Mouse (Mus musculus) hindbrain, postnatal 0 days (tissue): Measurements from ENCODE around the gene Ppard. TPM values are rescaled to one million over a fixed set of nuclear protein-coding genes. Genes with fewer than 3 reads are reported as not detected.
"Not testable (repeated sequence)": the region's sequence is repeated elsewhere in the genome, so short reads cannot be mapped to it uniquely, and the experiment has no call there.

ENCODE experiments used
- ATAC-seq: fragments of 200-750 bp; cut with Nextera tagmentation; 2 replicates; pipeline ENCODE4 v1.8.0; 2017; ENCODE audit warnings: mild to moderate bottlenecking, moderate TSS enrichment, moderate library complexity
- DNase-seq: peaks from one replicate; pipeline ENCODE4 v3.0.0-alpha.2; 2015; ENCODE audit warnings: low spot score
- H3K27ac ChIP-seq: fragments of 300-500 bp; sonication (generic); 2 replicates; pipeline ENCODE4 v1.5.1; 2014; ENCODE audit warnings: mild to moderate bottlenecking
- H3K27me3 ChIP-seq: fragments of 300-500 bp; sonication (generic); 2 replicates; pipeline ENCODE4 v1.6.1; 2014; ENCODE audit warnings: low read length, mixed read lengths; ENCODE audit not compliant: insufficient read depth
- H3K36me3 ChIP-seq: fragments of 300-500 bp; sonication (generic); 2 replicates; pipeline ENCODE4 v1.6.1; 2014; ENCODE audit warnings: low read length, mixed read lengths; ENCODE audit not compliant: insufficient read depth
- H3K4me1 ChIP-seq: fragments of 300-500 bp; sonication (generic); 2 replicates; pipeline ENCODE4 v1.6.1; 2014; ENCODE audit warnings: antibody characterized with exemption, low read length, mixed read lengths; ENCODE audit not compliant: insufficient read depth
- H3K4me2 ChIP-seq: fragments of 300-500 bp; sonication (generic); 2 replicates; pipeline ENCODE4 v1.6.1; 2014; ENCODE audit warnings: low read depth, mild to moderate bottlenecking, low read length, moderate library complexity, mixed read lengths
- H3K4me3 ChIP-seq: fragments of 300-500 bp; sonication (generic); 2 replicates; pipeline ENCODE4 v1.5.1; 2014; ENCODE audit warnings: low read length
- H3K9ac ChIP-seq: fragments of 300-500 bp; sonication (generic); replicated peaks from 2 replicates; pipeline ENCODE4 v1.6.1; 2014; ENCODE audit warnings: mild to moderate bottlenecking, low read length, moderate library complexity, mixed read lengths
- H3K9me3 ChIP-seq: fragments of 300-500 bp; sonication (generic); 2 replicates; pipeline ENCODE4 v1.6.1; 2016; ENCODE audit warnings: low read length, mixed read lengths
- CTCF ChIP-seq: IDR thresholded peaks from 2 replicates; pipeline ENCODE4 v1.5.1; 2016; ENCODE audit warnings: antibody characterized with exemption, control low read depth, low read depth
- WGBS: fragments of 180-500 bp; shearing (Covaris S2); extraction: QIAGEN DNeasy Blood & Tissue Kit; methylation state at CpG from one replicate; pipeline ENCODE4 v1.1.7; 2014; 5-methylcytosine and 5-hydroxymethylcytosine counted together
- polyA plus RNA-seq: library from polyadenylated mRNA; unstranded; fragments of >200 nt; fragmentation: Nextera tagmentation; extraction: Ambion mirVana; gene quantifications from 2 replicates; pipeline ENCODE4 v1.2.1, GENCODE M21; 2015
- total RNA-seq: library from RNA; depleted of rRNA; stranded (reverse); fragments of >200 nt; gene quantifications from 2 replicates; pipeline ENCODE4 v1.2.3, GENCODE M21; 2014

Ppard gene
- total and polyA plus RNA-seq, 2 experiments from 2014 or later: 1.7 to 16.4 TPM

GRCm38 (mm10) chr17:28209457-28210110 lies 22.9 kb upstream of the Ppard start:
- Histone ChIP-seq H3K4me3 (no peak overlapping the region), H3K36me3 (no peaks in the 10 kb centered on the region), H3K9ac (no peak overlapping the region), H3K4me1 (no peaks in the 10 kb centered on the region), H3K9me3 (no peaks in the 10 kb centered on the region), H3K4me2 (no peak overlapping the region), H3K27me3 (no peaks in the 10 kb centered on the region), H3K27ac (no peak overlapping the region)
- no peak for TF ChIP-seq CTCF
- ATAC-seq: no peak
- DNase-seq: no peak
- WGBS: 66% methylated on average over 4 of the region's 4 CpGs

- DNase-seq: no peak
- no peak overlapping the region for H3K4me3 ChIP-seq
- no peaks in the 10 kb centered on the region for H3K36me3 ChIP-seq
- no peak for ATAC-seq
- H3K9me3 ChIP-seq: no peaks in the 10 kb centered on the region
- 84% methylated on average over 6 of the region's 6 CpGs for WGBS
- H3K27me3 ChIP-seq: no peaks in the 10 kb centered on the region
- no peak for TF ChIP-seq CTCF
- H3K9ac ChIP-seq: no peak overlapping the region
- no peaks in the 10 kb centered on the region for H3K4me1 ChIP-seq
- no peak overlapping the region for H3K27ac ChIP-seq
- no peak overlapping the region for H3K4me2 ChIP-seq
Measured at GRCm38 (mm10) chr17:28211921-28212341, 20.6 kb upstream of the Ppard start.

GRCm38 (mm10) chr17:28212391-28212790 lies 20.1 kb upstream of the Ppard start:
- no peak for DNase-seq
- ATAC-seq: no peak
- 79% methylated on average over 9 of the region's 9 CpGs for WGBS
- no peaks in the 10 kb centered on the region for H3K4me1 ChIP-seq
- H3K4me2 ChIP-seq: no peak overlapping the region
- no peak overlapping the region for H3K27ac ChIP-seq
- no peaks in the 10 kb centered on the region for H3K27me3 ChIP-seq
- no peak overlapping the region for H3K9ac ChIP-seq
- no peak overlapping the region for H3K4me3 ChIP-seq
- H3K36me3 ChIP-seq: no peaks in the 10 kb centered on the region
- H3K9me3 ChIP-seq: no peaks in the 10 kb centered on the region
- no peak for TF ChIP-seq CTCF

GRCm38 (mm10) chr17:28213236-28213635 lies 19.3 kb upstream of the Ppard start:
- DNase-seq: peak; percentile 32
- H3K27me3 ChIP-seq: no peaks in the 10 kb centered on the region
- 28% methylated on average over 4 of the region's 4 CpGs for WGBS
- H3K4me3 ChIP-seq: no peak overlapping the region
- TF ChIP-seq CTCF: peak; percentile 62
- H3K9ac ChIP-seq: no peak overlapping the region
- no peak overlapping the region for H3K27ac ChIP-seq
- H3K4me1 ChIP-seq: no peaks in the 10 kb centered on the region
- no peak for ATAC-seq
- no peaks in the 10 kb centered on the region for H3K9me3 ChIP-seq
- H3K4me2 ChIP-seq: no peak overlapping the region
- no peaks in the 10 kb centered on the region for H3K36me3 ChIP-seq

- Histone ChIP-seq H3K4me3 (no peak overlapping the region), H3K4me2 (no peak overlapping the region), H3K9me3 (no peaks in the 10 kb centered on the region), H3K36me3 (no peaks in the 10 kb centered on the region), H3K27me3 (no peaks in the 10 kb centered on the region), H3K27ac (no peak overlapping the region), H3K4me1 (no peaks in the 10 kb centered on the region), H3K9ac (no peak overlapping the region)
- no peak for TF ChIP-seq CTCF
- DNase-seq (no peak), ATAC-seq (no peak)
- WGBS: 87% methylated on average over 9 of the region's 9 CpGs
Measured at GRCm38 (mm10) chr17:28216791-28217190, 15.7 kb upstream of the Ppard start.

GRCm38 (mm10) chr17:28217721-28218649 lies 14.5 kb upstream of the Ppard start:
- no peak overlapping the region for H3K9ac ChIP-seq
- no peak for TF ChIP-seq CTCF
- no peaks in the 10 kb centered on the region for H3K36me3 ChIP-seq
- no peak overlapping the region for H3K27ac ChIP-seq
- H3K4me2 ChIP-seq: 0 out of 2 replicates have a peak overlapping the region, but pooled peaks have one; percentile 10
- 24% methylated on average over 23 of the region's 23 CpGs for WGBS
- no peaks in the 10 kb centered on the region for H3K27me3 ChIP-seq
- no peak overlapping the region for H3K4me3 ChIP-seq
- ATAC-seq: 0 out of 2 replicates have a peak, but pooled peaks have one; percentile 37
- H3K9me3 ChIP-seq: no peaks in the 10 kb centered on the region
- no peak for DNase-seq
- no peaks in the 10 kb centered on the region for H3K4me1 ChIP-seq

GRCm38 (mm10) chr17:28222463-28222862 lies 10.0 kb upstream of the Ppard start:
- not testable (repeated sequence) for DNase-seq, H3K9me3 ChIP-seq, H3K27ac ChIP-seq, H3K36me3 ChIP-seq, H3K4me3 ChIP-seq, H3K27me3 ChIP-seq, H3K4me2 ChIP-seq, ATAC-seq, H3K9ac ChIP-seq, H3K4me1 ChIP-seq
- 91% methylated on average over 9 of the region's 10 CpGs for WGBS
